Mouse (Mus musculus) ES-E14 (cell line): ENCODE measurements around the gene Hecw2. TPM values are rescaled to one million over a fixed set of nuclear protein-coding genes. Genes with fewer than 3 reads are reported as not detected.

Experiments used
- DNase-seq: peaks from one replicate; pipeline ENCODE4 v3.0.0-alpha.2; 2013; ENCODE audit warnings: low read depth, low spot score
- H3K27ac ChIP-seq: 2 replicates; pipeline ENCODE4 v1.5.1; 2012; ENCODE audit warnings: low read depth, mild to moderate bottlenecking, low read length, moderate library complexity, mixed read lengths; ENCODE audit not compliant: poor library complexity, insufficient read depth, severe bottlenecking
- H3K36me3 ChIP-seq: 2 replicates; pipeline ENCODE4 v1.6.1; 2012; ENCODE audit warnings: mild to moderate bottlenecking, low read length, moderate library complexity, mixed read lengths; ENCODE audit not compliant: control insufficient read depth, poor library complexity, insufficient read depth, severe bottlenecking
- H3K4me1 ChIP-seq, 2 experiments: fragments of 150-350 bp in 1 of 2; sonication (generic) in 1 of 2; 2 replicates each; pipeline ENCODE4 v1.6.1; 2012; ENCODE audit warnings: low read length in 2 of 2, mild to moderate bottlenecking in 1 of 2, mixed read lengths in 1 of 2; ENCODE audit not compliant: control insufficient read depth in 2 of 2, insufficient read depth in 2 of 2, poor library complexity in 1 of 2
- H3K4me3 ChIP-seq, 2 experiments: fragments of 150-350 bp in 1 of 2; sonication (generic) in 1 of 2; 2 replicates each; pipeline ENCODE4 v1.5.1; 2012; ENCODE audit warnings: low read length in 2 of 2, low read depth in 1 of 2, mild to moderate bottlenecking in 1 of 2, mixed read lengths in 1 of 2; ENCODE audit not compliant: insufficient read depth in 1 of 2, poor library complexity in 1 of 2, severe bottlenecking in 1 of 2
- H3K9ac ChIP-seq: 2 replicates; pipeline ENCODE4 v1.6.1; 2012; ENCODE audit warnings: low read depth, mild to moderate bottlenecking, low read length, mixed read lengths; ENCODE audit not compliant: poor library complexity, insufficient read depth, severe bottlenecking
- H3K9me3 ChIP-seq: fragments of 150-350 bp; sonication (generic); 2 replicates; pipeline ENCODE4 v1.6.1; 2012; ENCODE audit warnings: low read depth, mild to moderate bottlenecking, low read length; ENCODE audit not compliant: control insufficient read depth, insufficient read depth
- CHD2 ChIP-seq: IDR thresholded peaks from 2 replicates; pipeline ENCODE4 v1.6.1; 2014; ENCODE audit warnings: mild to moderate bottlenecking, low read depth, low read length, inconsistent platforms
- HCFC1 ChIP-seq: IDR thresholded peaks from 2 replicates; pipeline ENCODE4 v1.6.1; 2012; ENCODE audit warnings: low read length, inconsistent platforms, borderline replicate concordance; ENCODE audit not compliant: insufficient read depth
- MAFK ChIP-seq: IDR thresholded peaks from 2 replicates; pipeline ENCODE4 v1.6.1; 2014; ENCODE audit warnings: mild to moderate bottlenecking, low read depth, low read length, inconsistent platforms; ENCODE audit not compliant: insufficient read depth
- ZC3H11A ChIP-seq: IDR thresholded peaks from 2 replicates; pipeline ENCODE4 v1.6.1; 2012; ENCODE audit warnings: low read depth, mild to moderate bottlenecking, inconsistent platforms, low read length, borderline replicate concordance
- ZNF384 ChIP-seq: IDR thresholded peaks from 2 replicates; pipeline ENCODE4 v1.6.1; 2012; ENCODE audit warnings: low read depth, low read length, inconsistent platforms
- in situ Hi-C, 2 experiments: fragments of 600-800 bp; cut with MboI; formaldehyde crosslinking; loops; one replicate each; pipeline ENCODE4 v1.15.1; 2025; ENCODE audit warnings: low sequenced_read_pairs in 2 of 2, inconsistent platforms in 1 of 2; ENCODE audit not compliant: unreplicated experiment in 2 of 2
- total RNA-seq: library from RNA; depleted of rRNA; stranded (reverse); fragments of 300-350 nt; gene quantifications from 2 replicates; pipeline ENCODE4 v1.2.3, GENCODE M21; 2012

Hecw2 gene
- total RNA-seq, 1 experiment, result 6.6 TPM

GRCm38 (mm10) chr1:53797074-53797473 lies 397.9 kb downstream of the Hecw2 start:
- H3K9me3 ChIP-seq, result no peaks in the 10 kb centered on the region
- no peak for DNase-seq
- in situ Hi-C loops, result no loop called here

GRCm38 (mm10) chr1:53796271-53796670 lies 398.7 kb downstream of the Hecw2 start:
- in situ Hi-C loops, result no loop called here
- H3K36me3 ChIP-seq, result no peaks in the 10 kb centered on the region
- TF ChIP-seq ZC3H11A, result no peak
- H3K9me3 ChIP-seq, result no peaks in the 10 kb centered on the region
- no peak overlapping the region for H3K4me3 ChIP-seq
- H3K9ac ChIP-seq, result no peak overlapping the region
- DNase-seq, result no peak
- no peak overlapping the region for H3K27ac ChIP-seq
- H3K4me1 ChIP-seq, result no peaks in the 10 kb centered on the region

More at GRCm38 (mm10) chr1:53797074-53797473, 397.9 kb downstream of the Hecw2 start:
- Histone ChIP-seq H3K36me3 (no peaks in the 10 kb centered on the region), H3K27ac (no peak overlapping the region), H3K4me3 (no peak overlapping the region), H3K9ac (no peak overlapping the region), H3K4me1 (no peaks in the 10 kb centered on the region)
- TF ChIP-seq MAFK (no peak), ZNF384 (no peak), HCFC1 (no peak), ZC3H11A (no peak), CHD2 (no peak)

- TF ChIP-seq CHD2 (no peak), MAFK (no peak), HCFC1 (no peak), ZC3H11A (no peak), ZNF384 (no peak)
- H3K27ac ChIP-seq, result no peak overlapping the region
Measured at GRCm38 (mm10) chr1:53795591-53795990, 399.4 kb downstream of the Hecw2 start.

GRCm38 (mm10) chr1:53795081-53795480 lies 399.9 kb downstream of the Hecw2 start:
- H3K9me3 ChIP-seq, result no peaks in the 10 kb centered on the region
- TF ChIP-seq CHD2, result no peak
- TF ChIP-seq MAFK, result no peak
- no peak for TF ChIP-seq ZNF384
- TF ChIP-seq ZC3H11A, result no peak
- TF ChIP-seq HCFC1, result no peak
- H3K4me1 ChIP-seq, result no peaks in the 10 kb centered on the region
- H3K27ac ChIP-seq, result no peak overlapping the region
- H3K4me3 ChIP-seq, result no peak overlapping the region
- no peak for DNase-seq
- H3K9ac ChIP-seq, result no peak overlapping the region
- no peaks in the 10 kb centered on the region for H3K36me3 ChIP-seq
- in situ Hi-C loops, result no loop called here

More at GRCm38 (mm10) chr1:53795591-53795990, 399.4 kb downstream of the Hecw2 start:
- Histone ChIP-seq H3K9me3 (no peaks in the 10 kb centered on the region), H3K4me3 (no peak overlapping the region), H3K4me1 (no peaks in the 10 kb centered on the region), H3K36me3 (no peaks in the 10 kb centered on the region), H3K9ac (no peak overlapping the region; the same call in 1 of the 2 replicates)
- no peak for DNase-seq
- in situ Hi-C loops, result no loop called here

- in situ Hi-C loops, result no loop called here
Measured at GRCm38 (mm10) chr1:53794279-53794678, 400.7 kb downstream of the Hecw2 start.

More at GRCm38 (mm10) chr1:53794279-53794678, 400.7 kb downstream of the Hecw2 start:
- H3K9ac ChIP-seq, result no peak overlapping the region
- no peaks in the 10 kb centered on the region for H3K4me1 ChIP-seq
- no peaks in the 10 kb centered on the region for H3K9me3 ChIP-seq
- no peaks in the 10 kb centered on the region for H3K36me3 ChIP-seq
- DNase-seq, result no peak
- TF ChIP-seq ZNF384 (no peak), ZC3H11A (no peak), CHD2 (no peak), MAFK (no peak), HCFC1 (no peak)
- no peak overlapping the region for H3K27ac ChIP-seq
- no peak overlapping the region for H3K4me3 ChIP-seq
